Mouse (Mus musculus) midbrain, embryonic 13.5 days (tissue): Measurements from ENCODE around the gene Nprl3. TPM values are rescaled to one million over a fixed set of nuclear protein-coding genes. Genes with fewer than 3 reads are reported as not detected.

Source experiments
- ATAC-seq: fragments of 200-750 bp; cut with Nextera tagmentation; 2 replicates; pipeline ENCODE4 v1.8.0; 2017; ENCODE audit warnings: mild to moderate bottlenecking, moderate TSS enrichment, moderate library complexity
- H3K27ac ChIP-seq: fragments of 300-500 bp; sonication (generic); 2 replicates; pipeline ENCODE4 v1.5.1; 2015; ENCODE audit warnings: inconsistent platforms, mild to moderate bottlenecking, moderate library complexity
- H3K27me3 ChIP-seq: fragments of 300-500 bp; sonication (generic); 2 replicates; pipeline ENCODE4 v1.6.1; 2015; ENCODE audit warnings: mild to moderate bottlenecking, inconsistent platforms
- H3K36me3 ChIP-seq: fragments of 300-500 bp; sonication (generic); 2 replicates; pipeline ENCODE4 v1.6.1; 2015; ENCODE audit warnings: mild to moderate bottlenecking, inconsistent platforms
- H3K4me1 ChIP-seq: fragments of 300-500 bp; sonication (generic); replicated peaks from 2 replicates; pipeline ENCODE4 v1.6.1; 2015; ENCODE audit warnings: inconsistent platforms
- H3K4me2 ChIP-seq: fragments of 300-500 bp; sonication (generic); replicated peaks from 2 replicates; pipeline ENCODE4 v1.6.1; 2015; ENCODE audit warnings: moderate library complexity, mild to moderate bottlenecking, inconsistent platforms
- H3K4me3 ChIP-seq: fragments of 300-500 bp; sonication (generic); replicated peaks from 2 replicates; pipeline ENCODE4 v1.5.1; 2015; ENCODE audit warnings: mild to moderate bottlenecking, inconsistent platforms
- H3K9ac ChIP-seq: fragments of 300-500 bp; sonication (generic); replicated peaks from 2 replicates; pipeline ENCODE4 v1.6.1; 2015; ENCODE audit warnings: mild to moderate bottlenecking, inconsistent platforms
- H3K9me3 ChIP-seq: fragments of 300-500 bp; sonication (generic); 2 replicates; pipeline ENCODE4 v1.6.1; 2016; ENCODE audit warnings: mild to moderate bottlenecking, inconsistent platforms
- whole genome bisulfite sequencing: fragments of 180-500 bp; shearing (Covaris S2); methylation state at CpG from one replicate; pipeline ENCODE4 v1.1.7; 2015; 5-methylcytosine and 5-hydroxymethylcytosine counted together
- polyA plus RNA-seq: library from polyadenylated mRNA; unstranded; fragments of >200 nt; fragmentation: Nextera tagmentation; extraction: Ambion mirVana; gene quantifications from 2 replicates; pipeline ENCODE4 v1.2.1, GENCODE M21; 2015

Nprl3 gene
- polyA plus RNA-seq, 1 experiment from 2014 or later = 46.5 TPM

DNA sequence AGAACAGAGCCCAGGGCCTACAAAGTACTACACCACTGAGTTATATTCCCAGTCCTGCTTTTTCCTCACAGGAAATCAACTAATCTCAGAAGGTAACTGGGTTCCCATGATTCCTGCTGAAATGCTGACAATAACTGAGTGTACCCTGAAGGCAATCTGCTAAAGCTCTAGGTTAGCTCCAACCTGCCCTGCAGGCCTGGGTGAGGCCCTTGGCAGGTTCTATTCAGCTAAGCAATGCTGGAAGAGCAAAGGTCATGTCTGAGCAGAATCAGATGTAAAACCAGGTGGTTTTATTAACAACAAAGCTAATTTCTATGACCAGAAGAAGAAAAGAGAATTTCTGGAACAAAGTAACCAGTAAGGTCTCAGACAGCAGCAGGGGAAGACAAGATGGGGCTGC, 26.1 kb downstream of the Nprl3 start:
- no peak overlapping the region for H3K27ac ChIP-seq
- no peak overlapping the region for H3K4me2 ChIP-seq
- no peak for ATAC-seq
- peaks cover 6% of the 10 kb centered on the region for H3K4me1 ChIP-seq
- H3K9ac ChIP-seq = no peak overlapping the region
- H3K27me3 ChIP-seq = no peaks in the 10 kb centered on the region
- H3K4me3 ChIP-seq = no peak overlapping the region
- H3K9me3 ChIP-seq = no peaks in the 10 kb centered on the region
- peaks cover 49% of the 10 kb centered on the region for H3K36me3 ChIP-seq

DNA sequence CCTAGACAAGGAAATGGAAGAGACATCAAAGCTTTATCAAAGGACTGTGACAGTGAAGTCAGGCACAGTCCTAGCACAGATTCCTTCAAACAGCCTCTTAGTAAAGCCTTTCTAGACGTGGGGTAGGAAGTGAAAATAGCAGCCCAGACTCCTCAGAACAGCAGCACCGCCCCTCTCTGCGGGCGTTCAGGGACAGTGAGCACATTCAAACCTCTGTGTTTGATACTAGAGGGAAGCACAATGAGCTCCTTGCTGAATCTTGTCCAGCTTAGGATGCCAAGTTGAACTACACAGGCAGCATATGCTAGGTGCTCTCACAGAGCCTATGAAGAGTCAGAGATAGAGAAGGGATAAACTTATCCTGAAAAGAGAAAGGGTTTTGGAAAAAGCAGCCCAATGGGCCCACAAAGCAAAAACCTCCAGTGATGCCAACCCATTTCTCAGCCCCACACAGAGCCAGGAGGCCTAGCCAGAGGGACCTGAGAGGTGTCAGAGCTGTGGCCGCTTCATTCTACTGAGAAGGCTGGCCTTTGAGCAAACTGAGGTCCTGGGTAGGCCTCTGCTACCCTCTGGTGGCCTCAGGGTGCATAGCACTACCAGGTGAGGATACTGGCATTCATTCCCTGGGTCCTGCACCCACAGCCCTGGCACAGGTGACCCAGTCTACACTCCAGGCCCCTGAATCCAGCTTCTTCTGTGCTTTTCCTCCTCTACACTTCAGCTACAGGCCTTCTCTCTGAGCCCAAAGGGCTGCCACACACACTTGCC, 29.2 kb downstream of the Nprl3 start:
- peaks cover 23% of the 10 kb centered on the region for H3K4me1 ChIP-seq
- ATAC-seq = peak; percentile 72
- H3K27ac ChIP-seq = no peak overlapping the region
- H3K4me2 ChIP-seq = no peak overlapping the region
- 73% methylated on average over 5 of the region's 5 CpGs for WGBS
- H3K4me3 ChIP-seq = no peak overlapping the region
- no peak overlapping the region; the same call in 1 of the 2 replicates for H3K9ac ChIP-seq
- no peaks in the 10 kb centered on the region for H3K9me3 ChIP-seq
- H3K36me3 ChIP-seq = peaks cover 45% of the 10 kb centered on the region
- H3K27me3 ChIP-seq = no peaks in the 10 kb centered on the region

DNA sequence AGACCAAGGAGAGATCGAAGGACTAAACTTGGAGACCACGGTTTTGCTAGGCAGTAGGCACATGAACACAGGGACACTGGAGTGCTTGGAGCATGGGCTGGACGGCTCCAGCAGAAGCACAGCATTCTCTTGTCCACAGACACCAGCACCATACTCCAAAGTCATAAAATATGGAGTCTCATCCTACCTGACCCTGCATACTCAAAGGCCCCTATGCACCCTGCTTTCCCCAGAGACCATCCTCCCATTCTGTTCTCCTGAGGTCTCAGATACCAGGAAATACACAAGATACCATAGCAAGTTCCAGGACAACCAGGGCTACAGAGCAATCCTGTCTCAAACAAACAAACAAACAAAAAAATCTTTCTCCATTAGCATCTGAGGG, 30.1 kb downstream of the Nprl3 start:
- Histone ChIP-seq H3K36me3 (peaks cover 54% of the 10 kb centered on the region), H3K27ac (no peak overlapping the region), H3K4me3 (no peak overlapping the region), H3K4me1 (peaks cover 23% of the 10 kb centered on the region), H3K9me3 (no peaks in the 10 kb centered on the region), H3K27me3 (no peaks in the 10 kb centered on the region), H3K9ac (no peak overlapping the region), H3K4me2 (no peak overlapping the region)
- WGBS = 96% methylated on average over 3 of the region's 3 CpGs
- no peak for ATAC-seq

DNA sequence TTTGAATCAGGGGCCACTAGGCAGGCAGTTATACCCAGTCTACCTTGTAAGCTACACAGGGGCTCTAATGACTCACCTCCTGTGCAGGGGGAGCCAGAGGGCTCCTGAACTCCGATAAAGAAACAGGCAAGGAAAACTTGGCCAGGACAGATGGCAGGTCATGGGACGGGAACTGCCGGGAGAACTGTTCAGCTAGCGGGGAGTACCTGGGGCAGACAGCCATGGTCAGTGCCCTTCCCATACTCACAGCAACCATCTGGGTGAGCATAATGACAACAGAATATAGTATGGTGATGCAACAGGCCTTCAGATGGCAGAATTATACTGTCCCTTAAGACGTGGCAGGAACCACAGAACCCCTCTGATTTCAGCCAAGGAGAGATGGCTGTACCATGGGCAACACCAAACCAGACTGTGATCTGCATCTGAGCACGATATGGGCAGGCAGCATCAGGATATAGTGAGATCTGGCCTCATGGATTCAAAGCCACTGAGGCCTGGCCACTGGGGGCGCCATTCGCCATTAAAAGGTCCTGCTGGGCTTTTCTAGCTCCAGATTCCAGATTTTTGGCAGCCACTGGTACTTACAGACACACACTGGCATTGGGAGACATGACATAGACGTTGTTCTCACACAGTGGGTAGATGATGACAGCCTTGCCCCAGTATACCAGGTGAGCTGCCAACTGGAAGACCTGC, 30.6 kb downstream of the Nprl3 start:
- no peak for ATAC-seq
- Histone ChIP-seq H3K4me2 (no peak overlapping the region), H3K9ac (no peak overlapping the region), H3K9me3 (no peaks in the 10 kb centered on the region), H3K4me3 (no peak overlapping the region), H3K4me1 (peaks cover 23% of the 10 kb centered on the region), H3K27ac (peak overlapping the region; percentile 72; the same call in 1 of the 2 replicates), H3K36me3 (peaks cover 59% of the 10 kb centered on the region), H3K27me3 (no peaks in the 10 kb centered on the region)
- 61% methylated on average over 9 of the region's 9 CpGs for WGBS

DNA sequence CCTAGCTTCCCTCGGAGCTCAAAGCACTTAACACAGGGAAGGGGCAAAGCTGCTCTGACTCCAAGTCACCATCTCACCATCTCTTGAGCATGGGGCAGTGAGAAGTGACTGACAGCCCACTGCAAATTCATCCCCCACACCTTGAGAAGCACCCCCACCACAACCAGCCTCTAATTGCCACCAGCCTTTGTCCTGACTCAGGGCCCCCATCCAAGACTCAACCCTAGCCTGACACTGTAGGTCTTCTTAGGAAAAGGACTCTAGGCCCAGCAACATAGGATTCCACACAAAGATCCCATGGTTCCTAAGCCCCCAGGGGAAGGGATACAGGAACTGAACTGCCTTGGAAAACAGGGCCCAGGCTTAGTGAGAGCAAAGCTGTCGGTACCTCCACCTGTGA, 31.4 kb downstream of the Nprl3 start:
- peak overlapping the region; percentile 72 for H3K27ac ChIP-seq
- H3K4me2 ChIP-seq = no peak overlapping the region
- peaks cover 59% of the 10 kb centered on the region for H3K36me3 ChIP-seq
- ATAC-seq = 0 out of 2 replicates have a peak, but pooled peaks have one; percentile 10
- H3K4me3 ChIP-seq = no peak overlapping the region
- H3K9me3 ChIP-seq = no peaks in the 10 kb centered on the region
- no peaks in the 10 kb centered on the region for H3K27me3 ChIP-seq
- H3K4me1 ChIP-seq = peaks cover 23% of the 10 kb centered on the region
- peak overlapping the region; percentile 24; the same call in 1 of the 2 replicates for H3K9ac ChIP-seq
- 64% methylated on average over 2 of the region's 2 CpGs for WGBS

DNA sequence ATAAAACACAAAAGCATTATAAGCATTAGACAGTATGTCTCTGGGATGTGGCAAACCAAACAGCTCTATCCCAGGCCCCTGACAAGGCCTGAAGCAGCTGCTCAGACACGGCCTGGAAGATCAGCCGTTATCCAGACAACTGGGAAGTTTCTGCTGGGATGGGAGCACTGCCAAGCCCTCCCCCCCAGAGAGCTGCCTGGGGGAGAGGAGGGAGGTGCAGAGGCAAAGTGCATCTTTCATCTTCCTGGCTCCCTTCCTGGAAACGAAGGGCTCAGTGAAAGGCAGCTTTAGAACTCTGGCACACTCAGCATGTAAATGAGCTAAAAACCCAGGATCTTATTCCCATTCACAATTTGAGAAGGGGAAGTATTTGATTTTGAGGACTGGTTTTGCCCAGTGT, 31.9 kb downstream of the Nprl3 start:
- Histone ChIP-seq H3K27ac (peak overlapping the region; percentile 72; the same call in 1 of the 2 replicates), H3K9me3 (no peaks in the 10 kb centered on the region), H3K36me3 (peaks cover 59% of the 10 kb centered on the region), H3K4me3 (no peak overlapping the region), H3K4me2 (no peak overlapping the region), H3K9ac (0 out of 2 replicates have a peak overlapping the region, but pooled peaks have one; percentile 24), H3K27me3 (no peaks in the 10 kb centered on the region), H3K4me1 (peaks cover 23% of the 10 kb centered on the region)
- ATAC-seq = peak; percentile 57; the same call in 1 of the 2 replicates
- 38% methylated on average over 3 of the region's 3 CpGs for WGBS

DNA sequence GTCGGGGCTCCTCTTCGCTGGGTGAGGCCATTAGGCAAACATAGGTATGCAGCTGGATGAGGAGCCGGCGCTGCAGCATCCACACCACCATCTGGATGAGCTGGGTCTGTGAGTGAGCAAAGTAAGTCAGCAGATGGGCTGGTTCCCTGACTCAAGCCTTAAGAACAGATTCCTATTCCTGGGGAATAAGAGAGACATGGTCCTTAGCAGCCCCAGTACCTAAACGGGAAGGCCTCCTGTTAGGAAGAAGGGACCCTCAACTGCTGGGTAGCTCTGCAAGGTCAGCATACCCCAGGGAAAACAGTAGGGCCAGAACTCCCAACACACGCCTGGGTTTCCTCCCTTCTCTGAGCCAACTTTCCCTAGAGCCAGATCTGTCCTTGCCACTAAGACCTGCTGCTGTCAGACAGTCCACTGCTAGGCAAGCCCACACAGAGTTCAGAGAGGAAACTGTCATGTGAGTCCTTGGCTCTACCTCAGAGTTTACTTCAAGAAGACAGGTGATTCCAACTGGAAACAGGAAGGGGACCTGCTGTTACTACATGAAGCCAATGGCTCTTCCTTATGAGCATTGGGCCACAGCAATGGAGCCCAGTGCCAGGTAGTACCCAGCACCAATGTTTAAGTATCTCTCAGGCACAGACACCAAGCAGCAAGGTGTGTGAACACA, 32.6 kb downstream of the Nprl3 start:
- Histone ChIP-seq H3K9me3 (no peaks in the 10 kb centered on the region), H3K27ac (peak overlapping the region; percentile 72; the same call in 1 of the 2 replicates), H3K4me2 (no peak overlapping the region), H3K27me3 (no peaks in the 10 kb centered on the region), H3K4me3 (no peak overlapping the region), H3K9ac (no peak overlapping the region), H3K4me1 (peaks cover 23% of the 10 kb centered on the region), H3K36me3 (peaks cover 59% of the 10 kb centered on the region)
- 89% methylated on average over 6 of the region's 6 CpGs for WGBS
- ATAC-seq = no peak

DNA sequence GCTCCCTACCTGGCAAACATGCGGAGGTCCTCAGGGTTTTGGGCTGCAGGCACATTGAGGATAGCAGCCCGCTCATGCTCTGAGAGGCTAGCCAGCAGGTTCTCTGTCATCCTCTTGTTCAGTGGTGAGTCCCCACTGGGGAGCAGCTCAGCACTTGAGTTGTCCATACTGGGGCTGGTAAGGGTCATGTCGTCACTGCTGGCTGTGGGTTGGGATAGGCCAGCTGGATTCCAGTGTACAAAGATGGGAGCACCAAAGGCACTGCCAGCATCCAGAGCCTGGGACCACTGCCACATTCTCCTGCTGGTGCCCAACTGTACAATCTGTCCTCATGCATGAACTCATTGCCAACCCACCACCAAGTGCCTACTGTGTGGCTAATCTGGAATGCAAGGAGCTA, 33.6 kb downstream of the Nprl3 start:
- Histone ChIP-seq H3K27ac (no peak overlapping the region), H3K27me3 (no peaks in the 10 kb centered on the region), H3K4me3 (no peak overlapping the region), H3K4me2 (no peak overlapping the region), H3K9ac (no peak overlapping the region), H3K36me3 (peaks cover 62% of the 10 kb centered on the region), H3K4me1 (peaks cover 23% of the 10 kb centered on the region), H3K9me3 (no peaks in the 10 kb centered on the region)
- 95% methylated on average over 3 of the region's 3 CpGs for WGBS
- no peak for ATAC-seq

DNA sequence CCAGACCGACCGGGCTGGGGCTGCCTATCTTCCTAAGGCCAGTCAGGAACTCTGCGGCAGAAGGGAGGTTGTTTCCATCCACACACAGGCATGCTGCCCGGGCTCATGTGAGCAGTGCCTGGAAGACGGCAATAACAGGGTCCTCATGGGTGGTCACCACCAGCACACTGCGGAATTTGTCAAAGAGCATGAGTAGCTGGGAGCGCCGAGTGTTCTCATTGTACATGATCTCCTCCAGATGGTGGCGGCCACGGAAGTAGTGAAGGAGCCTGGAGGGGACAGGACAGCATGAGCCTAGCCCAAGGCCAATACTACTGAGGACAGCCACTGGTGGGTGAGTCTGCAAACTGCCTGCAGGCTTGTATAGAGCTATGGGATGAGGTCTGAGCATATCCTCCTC, 34.7 kb downstream of the Nprl3 start:
- WGBS = 83% methylated on average over 10 of the region's 10 CpGs
- Histone ChIP-seq H3K4me2 (no peak overlapping the region), H3K27me3 (no peaks in the 10 kb centered on the region), H3K4me3 (no peak overlapping the region), H3K36me3 (peaks cover 65% of the 10 kb centered on the region), H3K9me3 (no peaks in the 10 kb centered on the region), H3K9ac (no peak overlapping the region), H3K27ac (no peak overlapping the region), H3K4me1 (peaks cover 23% of the 10 kb centered on the region)
- no peak; the same call in 1 of the 2 replicates for ATAC-seq

DNA sequence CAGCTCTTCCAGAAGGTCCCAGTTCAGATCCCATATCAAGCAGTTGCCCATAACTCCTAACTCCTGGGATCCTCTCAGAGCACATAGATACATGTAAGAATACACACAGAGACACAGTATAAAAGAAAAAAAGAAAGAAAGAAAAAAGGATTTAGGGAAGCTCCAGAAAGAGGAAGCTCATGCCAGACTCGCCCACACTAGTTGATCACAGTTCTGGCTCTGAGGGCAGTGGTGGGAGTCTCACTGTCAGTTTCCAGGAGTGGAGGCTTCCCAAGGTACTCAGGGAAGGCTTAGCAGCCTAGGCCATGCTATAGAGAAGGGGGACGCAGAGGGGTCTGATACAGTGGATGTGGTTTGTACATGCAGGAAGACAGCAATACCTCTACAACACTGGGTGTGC, 36.4 kb downstream of the Nprl3 start:
- H3K9ac ChIP-seq = no peak overlapping the region
- no peak for ATAC-seq
- 96% methylated on average over 2 of the region's 2 CpGs for WGBS
- H3K4me3 ChIP-seq = no peak overlapping the region
- H3K36me3 ChIP-seq = peaks cover 65% of the 10 kb centered on the region
- no peak overlapping the region for H3K27ac ChIP-seq
- H3K4me1 ChIP-seq = peaks cover 26% of the 10 kb centered on the region
- H3K4me2 ChIP-seq = no peak overlapping the region
- H3K9me3 ChIP-seq = no peaks in the 10 kb centered on the region
- no peaks in the 10 kb centered on the region for H3K27me3 ChIP-seq

DNA sequence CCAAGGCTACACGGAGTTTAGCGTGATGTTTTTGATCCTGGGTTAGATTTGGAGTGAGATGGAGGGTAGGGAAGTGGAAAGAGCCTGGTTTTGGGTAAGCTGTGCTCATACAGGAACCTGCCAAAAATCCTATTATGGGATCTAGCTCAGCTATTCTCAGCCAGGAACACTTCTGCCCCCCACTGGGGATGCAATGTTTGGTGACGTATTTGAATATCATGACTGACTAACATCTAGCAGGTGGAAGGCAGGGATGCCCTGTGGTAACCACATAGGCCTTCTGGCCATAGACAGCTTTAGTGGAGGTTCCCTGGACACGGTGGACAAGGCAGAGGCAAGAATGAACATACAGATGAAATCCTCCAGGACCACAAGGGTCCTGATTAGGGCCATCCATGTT, 37.3 kb downstream of the Nprl3 start:
- H3K36me3 ChIP-seq = peaks cover 65% of the 10 kb centered on the region
- 86% methylated on average over 4 of the region's 4 CpGs for WGBS
- H3K4me3 ChIP-seq = no peak overlapping the region

DNA sequence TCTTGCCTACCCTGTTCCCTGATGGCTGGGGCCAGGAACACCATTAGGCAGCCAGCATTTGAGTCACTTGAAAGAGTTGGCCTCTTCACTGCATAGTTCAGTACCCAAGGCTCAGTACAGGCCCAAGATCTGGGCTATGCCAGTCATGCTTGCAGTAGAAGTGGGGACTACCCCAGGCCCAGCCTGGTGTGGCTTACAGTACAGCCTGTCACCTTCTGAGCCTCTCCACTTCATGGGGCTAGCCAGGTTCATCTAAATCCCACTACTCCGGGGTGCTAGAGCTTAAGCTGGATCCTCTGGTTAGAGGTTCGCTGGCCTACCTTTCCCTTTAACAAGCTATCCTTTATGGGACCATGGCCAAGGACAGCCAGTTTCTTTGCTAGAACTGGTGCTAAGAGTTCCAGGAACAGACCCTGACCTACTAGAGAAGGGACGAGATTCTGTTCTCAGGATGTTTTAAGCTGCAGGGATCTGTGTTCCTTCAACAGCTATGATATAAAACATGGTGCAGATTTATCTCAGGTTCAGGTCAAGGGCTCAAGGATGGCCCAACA, 39.1 kb downstream of the Nprl3 start:
- Histone ChIP-seq H3K27me3 (peaks cover 16% of the 10 kb centered on the region), H3K9ac (no peak overlapping the region), H3K36me3 (peaks cover 48% of the 10 kb centered on the region), H3K4me3 (no peak overlapping the region), H3K4me2 (no peak overlapping the region), H3K9me3 (no peaks in the 10 kb centered on the region), H3K4me1 (peaks cover 12% of the 10 kb centered on the region), H3K27ac (no peak overlapping the region)
- 94% methylated on average over 3 of the region's 3 CpGs for WGBS
- no peak for ATAC-seq

More for the DNA sequence above, 37.3 kb downstream of the Nprl3 start:
- no peak for ATAC-seq
- Histone ChIP-seq H3K9me3 (no peaks in the 10 kb centered on the region), H3K9ac (no peak overlapping the region), H3K4me1 (peaks cover 19% of the 10 kb centered on the region), H3K27ac (no peak overlapping the region), H3K27me3 (no peaks in the 10 kb centered on the region), H3K4me2 (no peak overlapping the region)
